Mouse (Mus musculus): ENCODE data around the gene Tln2. TPM values are rescaled to one million over a fixed set of nuclear protein-coding genes. Genes with fewer than 3 reads are reported as not detected.

The Tln2 gene
- polyA plus RNA-seq, 2 experiments: 0.98 to 2.5 TPM

GRCm38 (mm10) chr9:67604940-67605339, 45.4 kb upstream of the Tln2 start:
- Histone ChIP-seq H3K27ac (no peak overlapping the region), H3K27me3 (ENCODE audit: control insufficient read depth, insufficient read depth, low read length) (no peaks in the 10 kb centered on the region), H3K4me2 (ENCODE audit: low read depth) (no peak overlapping the region), H3K4me1 (replicated peaks; ENCODE audit: control insufficient read depth in 2 of 2, insufficient read depth in 2 of 2, low read length in 1 of 2) (no peaks in the 10 kb centered on the region), H3K4me3 (ENCODE audit: insufficient read depth in 1 of 2, low read depth in 2 of 2, low read length in 2 of 2) (no peak overlapping the region), H3K36me3 (replicated peaks; ENCODE audit: control insufficient read depth, insufficient read depth, low read depth) (no peaks in the 10 kb centered on the region), H3K9ac (replicated peaks) (no peak overlapping the region), H3K9me3 (ENCODE audit: control insufficient read depth, low read length) (no peaks in the 10 kb centered on the region)
- no peak for DNase-seq (ENCODE audit: low read depth in 3 of 3, low spot score in 3 of 3)
- no peak for ATAC-seq (ENCODE audit: insufficient read depth)
- TF ChIP-seq EP300 (IDR thresholded peaks at IDR 0.05; ENCODE audit: low read depth) (no peak), CTCF (IDR thresholded peaks at IDR 0.05; ENCODE audit: low read depth) (no peak)

DNA sequence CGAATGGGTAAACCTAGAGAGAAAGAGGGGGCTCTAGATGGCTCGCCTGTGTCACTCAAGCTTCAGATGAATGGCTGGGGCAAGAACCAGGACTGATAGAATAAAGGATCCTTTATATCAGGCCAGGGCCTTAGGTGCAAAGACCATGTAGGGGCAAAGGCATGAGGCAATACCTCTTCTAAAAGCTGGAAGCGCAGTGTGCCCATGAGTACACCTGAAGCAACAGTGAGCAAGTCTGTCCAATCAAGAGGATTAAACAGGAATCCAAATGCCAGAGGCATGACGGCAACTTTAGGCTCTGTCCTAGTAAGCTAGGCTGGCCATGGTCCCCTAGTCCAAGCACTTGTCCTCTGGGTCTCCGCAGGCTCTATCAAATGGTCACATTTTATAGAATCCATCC, 42.8 kb upstream of the Tln2 start:
- 63% methylated on average over 5 of the region's 5 CpGs for WGBS (ENCODE audit: insufficient replicate concordance)
- H3K4me1 ChIP-seq (replicated peaks; ENCODE audit: control insufficient read depth in 2 of 2, insufficient read depth in 2 of 2, low read length in 1 of 2): no peaks in the 10 kb centered on the region
- no peak overlapping the region for H3K4me2 ChIP-seq (ENCODE audit: low read depth)
- H3K9ac ChIP-seq (replicated peaks): no peak overlapping the region
- H3K9me3 ChIP-seq (ENCODE audit: control insufficient read depth, low read length): no peaks in the 10 kb centered on the region
- H3K27ac ChIP-seq: no peak overlapping the region
- H3K27me3 ChIP-seq (ENCODE audit: control insufficient read depth, insufficient read depth, low read length): no peaks in the 10 kb centered on the region
- H3K4me3 ChIP-seq (ENCODE audit: insufficient read depth in 1 of 2, low read depth in 2 of 2, low read length in 2 of 2): no peak overlapping the region
- DNase-seq (ENCODE audit: low read depth in 3 of 3, low spot score in 3 of 3): no peak
- TF ChIP-seq CTCF (IDR thresholded peaks at IDR 0.05; ENCODE audit: low read depth): no peak
- no peak for TF ChIP-seq EP300 (IDR thresholded peaks at IDR 0.05; ENCODE audit: low read depth)
- no peak for ATAC-seq (ENCODE audit: insufficient read depth)
- no peaks in the 10 kb centered on the region for H3K36me3 ChIP-seq (replicated peaks; ENCODE audit: control insufficient read depth, insufficient read depth, low read depth)

- Histone ChIP-seq H3K36me3 (replicated peaks; ENCODE audit: control insufficient read depth, insufficient read depth, low read depth) (no peaks in the 10 kb centered on the region), H3K4me1 (replicated peaks; ENCODE audit: control insufficient read depth in 2 of 2, insufficient read depth in 2 of 2, low read length in 1 of 2) (no peaks in the 10 kb centered on the region), H3K4me2 (ENCODE audit: low read depth) (no peak overlapping the region), H3K9me3 (ENCODE audit: control insufficient read depth, low read length) (no peaks in the 10 kb centered on the region), H3K27me3 (ENCODE audit: control insufficient read depth, insufficient read depth, low read length) (no peaks in the 10 kb centered on the region), H3K27ac (no peak overlapping the region), H3K9ac (replicated peaks) (no peak overlapping the region), H3K4me3 (ENCODE audit: insufficient read depth in 1 of 2, low read depth in 2 of 2, low read length in 2 of 2) (no peak overlapping the region)
- no peak for DNase-seq (ENCODE audit: low read depth in 3 of 3, low spot score in 3 of 3)
- no peak for ATAC-seq (ENCODE audit: insufficient read depth)
- no peak for TF ChIP-seq CTCF (IDR thresholded peaks at IDR 0.05; ENCODE audit: low read depth)
- TF ChIP-seq EP300 (IDR thresholded peaks at IDR 0.05; ENCODE audit: low read depth): no peak
- 65% methylated on average over 5 of the region's 5 CpGs for WGBS (ENCODE audit: insufficient replicate concordance)
Measured at GRCm38 (mm10) chr9:67595221-67595620, 35.7 kb upstream of the Tln2 start.

- Histone ChIP-seq H3K4me1 (replicated peaks; ENCODE audit: control insufficient read depth in 2 of 2, insufficient read depth in 2 of 2, low read length in 1 of 2) (no peaks in the 10 kb centered on the region), H3K27ac (no peak overlapping the region), H3K4me3 (ENCODE audit: insufficient read depth in 1 of 2, low read depth in 2 of 2, low read length in 2 of 2) (no peak overlapping the region), H3K36me3 (replicated peaks; ENCODE audit: control insufficient read depth, insufficient read depth, low read depth) (no peaks in the 10 kb centered on the region), H3K4me2 (ENCODE audit: low read depth) (no peak overlapping the region), H3K27me3 (ENCODE audit: control insufficient read depth, insufficient read depth, low read length) (no peaks in the 10 kb centered on the region), H3K9ac (replicated peaks) (no peak overlapping the region), H3K9me3 (ENCODE audit: control insufficient read depth, low read length) (no peaks in the 10 kb centered on the region)
- no peak for TF ChIP-seq CTCF (IDR thresholded peaks at IDR 0.05; ENCODE audit: low read depth)
- TF ChIP-seq EP300 (IDR thresholded peaks at IDR 0.05; ENCODE audit: low read depth): no peak
- WGBS (ENCODE audit: insufficient replicate concordance): 69% methylated on average over 9 of the region's 9 CpGs
- ATAC-seq (ENCODE audit: insufficient read depth) (no peak), DNase-seq (ENCODE audit: low read depth in 3 of 3, low spot score in 3 of 3) (no peak)
Measured at GRCm38 (mm10) chr9:67593469-67594141, 34.1 kb upstream of the Tln2 start.

DNA sequence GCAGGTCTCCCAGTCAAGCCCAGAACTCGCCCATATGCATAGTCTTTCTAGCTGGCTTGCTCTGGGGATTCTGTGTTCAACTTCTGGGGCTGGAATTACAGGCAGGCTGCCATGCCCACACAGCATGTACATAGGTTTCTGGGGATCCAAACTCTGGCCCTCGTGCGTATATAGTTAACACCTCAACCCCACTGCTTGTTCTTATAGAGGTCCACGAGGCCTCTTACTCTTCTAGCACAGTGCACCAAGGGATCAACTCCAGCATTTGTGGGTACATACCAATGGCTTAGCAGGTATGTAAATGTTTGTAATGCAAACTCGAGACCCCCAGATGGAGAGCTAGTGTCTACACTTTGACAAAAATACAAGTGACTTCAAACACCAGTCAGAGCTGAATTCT, 33.2 kb upstream of the Tln2 start:
- Histone ChIP-seq H3K4me1 (replicated peaks; ENCODE audit: control insufficient read depth in 2 of 2, insufficient read depth in 2 of 2, low read length in 1 of 2) (no peaks in the 10 kb centered on the region), H3K36me3 (replicated peaks; ENCODE audit: control insufficient read depth, insufficient read depth, low read depth) (no peaks in the 10 kb centered on the region), H3K4me3 (ENCODE audit: insufficient read depth in 1 of 2, low read depth in 2 of 2, low read length in 2 of 2) (no peak overlapping the region), H3K27ac (no peak overlapping the region), H3K9me3 (ENCODE audit: control insufficient read depth, low read length) (no peaks in the 10 kb centered on the region), H3K9ac (replicated peaks) (no peak overlapping the region), H3K4me2 (ENCODE audit: low read depth) (no peak overlapping the region), H3K27me3 (ENCODE audit: control insufficient read depth, insufficient read depth, low read length) (no peaks in the 10 kb centered on the region)
- TF ChIP-seq EP300 (IDR thresholded peaks at IDR 0.05; ENCODE audit: low read depth): no peak
- no peak for TF ChIP-seq CTCF (IDR thresholded peaks at IDR 0.05; ENCODE audit: low read depth)
- WGBS (ENCODE audit: insufficient replicate concordance): 60% methylated on average over 5 of the region's 5 CpGs
- DNase-seq (ENCODE audit: low read depth in 3 of 3, low spot score in 3 of 3): no peak
- no peak for ATAC-seq (ENCODE audit: insufficient read depth)

Measured in liver, embryonic 14.5 days (tissue).